Mouse (Mus musculus) sigmoid colon, adult 10 weeks (tissue): ENCODE data around the gene Mnt. TPM values are rescaled to one million over a fixed set of nuclear protein-coding genes. Genes with fewer than 3 reads are reported as not detected.

Source experiments
- polyA plus RNA-seq: library from polyadenylated mRNA; stranded (reverse); fragments of 350-450 nt; fragmentation: Illumina TruSeq; extraction: RNeasy Lipid Tissue Mini Kit (QIAGEN cat#74804); gene quantifications from one replicate; pipeline ENCODE4 v1.2.3, GENCODE M21; 2014; ENCODE audit warnings: low read depth, low replicate concordance

Mnt gene
- polyA plus RNA-seq = 2.7 TPM

GRCm38 (mm10) chr11:74830256-74831161, at the start of gene Mnt:
Gene Mnt (plus strand): TSS chr11:74830920.

Other genes starting within 250 kb of the Mnt start
- gene Rap1gap2, start 220.0 kb upstream of the Mnt start, polyA plus RNA-seq = 19.1 TPM
- 0.16 TPM for gene Ccdc92b, start 211.3 kb upstream of the Mnt start, polyA plus RNA-seq
- gene Cluh, start 181.4 kb upstream of the Mnt start, polyA plus RNA-seq = 5.6 TPM
- gene Pafah1b1, start 106.2 kb upstream of the Mnt start, polyA plus RNA-seq = 648 TPM
- 19.0 TPM for gene Mettl16, start 60.1 kb upstream of the Mnt start, polyA plus RNA-seq
- gene Sgsm2, start 66.1 kb downstream of the Mnt start, polyA plus RNA-seq = 3.4 TPM
- gene Tsr1, start 67.2 kb downstream of the Mnt start, polyA plus RNA-seq = 107 TPM
- 16.3 TPM for gene Smg6, start 94.9 kb downstream of the Mnt start, polyA plus RNA-seq
- gene Srr, start 95.0 kb downstream of the Mnt start, polyA plus RNA-seq = 50.2 TPM